Mouse (Mus musculus) kidney, postnatal 25 days (tissue): ENCODE data around the gene Hltf.
A peak's percentile ranks its signal among the peaks of the same experiment; 100 is the strongest.
"Not testable (repeated sequence)": the region's sequence is repeated elsewhere in the genome, so short reads cannot be mapped to it uniquely, and the experiment has no call there.

ENCODE experiments used
- DNase-seq, 2 experiments: peaks; one replicate each; pipeline ENCODE4 v3.0.0; 2021; ENCODE audit warnings: mixed read lengths in 2 of 2

Hltf gene

GRCm38 (mm10) chr3:20057306-20058196 is at the start of gene Hltf:
Gene Hltf (plus strand): TSS chr3:20057811.
- peak; percentile 96 for DNase-seq

GRCm38 (mm10) chr3:20010464-20010863 is 47.1 kb upstream of the Hltf start:
- no peak for DNase-seq

DNA sequence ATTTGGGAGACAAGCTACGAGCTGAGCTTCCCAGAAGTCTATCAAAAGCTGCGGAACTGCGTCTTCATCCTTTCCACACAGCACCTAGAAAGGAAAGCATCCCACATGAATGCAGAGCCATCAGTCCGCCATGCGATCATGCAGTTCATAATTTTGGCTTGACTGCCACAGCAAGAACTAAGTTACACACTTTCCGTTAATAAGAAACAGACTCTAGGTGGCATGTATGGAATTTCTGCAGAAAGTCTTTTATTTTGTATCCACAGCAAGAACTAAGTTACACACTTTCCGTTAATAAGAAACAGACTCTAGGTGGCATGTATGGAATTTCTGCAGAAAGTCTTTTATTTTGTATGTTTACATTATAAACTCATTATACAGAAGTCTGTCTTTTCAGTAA is 46.7 kb upstream of the Hltf start:
- not testable (repeated sequence) for DNase-seq

GRCm38 (mm10) chr3:20014454-20014853 is 43.2 kb upstream of the Hltf start:
- DNase-seq, result no peak

DNA sequence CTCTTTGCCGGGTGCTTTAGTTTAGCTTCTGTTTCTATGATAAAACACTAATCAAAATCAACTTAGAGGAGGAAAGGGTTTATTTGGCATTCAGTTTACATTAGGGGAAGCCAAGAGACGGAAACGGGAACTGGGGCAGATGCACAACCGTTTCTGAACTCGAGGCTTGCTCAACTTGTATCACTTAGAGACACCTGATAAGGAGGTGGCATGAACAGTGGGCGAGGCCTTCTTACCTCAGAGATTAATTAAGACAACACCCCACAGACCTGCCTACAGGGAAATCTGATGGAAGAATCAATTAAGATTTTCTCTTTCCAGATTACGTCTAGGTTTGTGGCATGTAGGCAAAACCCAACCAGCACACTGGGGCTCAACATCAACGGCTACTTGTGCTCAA is 39.5 kb upstream of the Hltf start:
- no peak for DNase-seq

- DNase-seq, result no peak
Observed at GRCm38 (mm10) chr3:20023832-20024231, 33.8 kb upstream of the Hltf start.

DNA sequence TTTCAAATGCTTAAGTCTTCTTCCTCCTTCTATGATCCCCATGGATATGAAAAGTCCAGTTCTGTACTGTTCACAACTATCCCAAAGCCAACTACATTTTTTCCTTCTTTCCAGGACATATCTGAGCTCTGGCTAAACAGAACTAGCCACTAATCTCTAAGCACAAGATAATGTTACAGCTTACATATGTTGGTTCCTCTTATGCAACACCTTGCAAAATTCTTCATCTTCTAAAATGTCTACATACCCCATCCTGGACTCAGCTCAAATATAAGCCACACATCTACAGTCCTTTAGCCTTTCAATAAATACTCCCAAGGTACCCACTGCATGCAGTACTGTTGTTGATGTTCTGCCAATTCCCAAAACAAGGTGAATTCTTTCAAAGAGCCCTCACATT is 31.1 kb upstream of the Hltf start:
- DNase-seq, result no peak

DNA sequence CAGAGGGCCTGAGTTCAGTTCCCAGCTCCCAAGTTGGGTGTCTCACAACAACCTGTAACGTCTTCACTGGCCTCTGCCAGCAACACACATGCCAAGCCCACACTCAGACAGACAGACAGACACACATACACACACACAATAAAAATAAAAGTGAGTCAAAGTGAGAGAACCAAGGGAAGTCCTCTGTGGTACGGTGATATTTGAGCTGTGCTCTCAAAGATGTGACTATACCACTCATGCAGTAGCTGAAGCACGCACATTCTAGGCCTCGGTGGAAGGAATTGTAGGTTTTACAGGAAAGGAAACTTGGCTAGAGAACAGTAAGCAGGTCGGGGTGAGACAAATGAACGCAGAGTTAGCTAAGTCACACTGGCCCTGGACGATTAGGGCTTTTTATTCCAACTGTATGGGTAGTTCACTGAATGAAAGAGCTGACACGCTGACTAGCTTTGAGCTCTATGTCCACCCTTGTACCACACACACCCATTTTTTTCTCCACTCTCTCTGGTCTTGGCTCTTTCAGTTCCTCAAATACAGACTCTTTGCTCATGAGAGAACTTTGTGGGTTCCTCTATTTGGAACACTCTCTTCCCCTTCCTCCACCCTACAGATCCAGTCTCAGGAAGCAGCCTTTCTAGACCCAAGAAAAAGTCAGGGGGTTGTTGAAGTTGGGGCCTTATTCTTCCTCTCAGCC is 30.5 kb upstream of the Hltf start:
- no peak for DNase-seq

DNA sequence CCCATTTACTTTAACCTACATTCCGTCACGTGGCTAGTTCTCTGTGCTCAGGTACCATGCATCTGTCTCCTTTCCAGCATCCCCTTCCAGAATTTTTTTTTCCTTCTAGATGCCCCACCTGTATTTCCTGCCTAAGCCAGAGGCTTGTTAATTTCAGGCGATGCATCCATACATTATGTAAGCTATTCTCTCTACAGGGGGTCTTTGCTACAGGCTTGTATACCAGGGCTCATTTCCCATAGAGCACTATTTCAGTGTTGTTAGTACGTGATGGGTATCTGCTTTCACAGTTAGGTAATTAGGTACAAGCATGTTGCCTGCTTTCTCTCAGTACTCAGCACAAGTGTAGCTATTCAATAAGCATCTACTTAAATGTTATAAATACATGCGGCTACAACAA is 29.8 kb upstream of the Hltf start:
- no peak for DNase-seq

DNA sequence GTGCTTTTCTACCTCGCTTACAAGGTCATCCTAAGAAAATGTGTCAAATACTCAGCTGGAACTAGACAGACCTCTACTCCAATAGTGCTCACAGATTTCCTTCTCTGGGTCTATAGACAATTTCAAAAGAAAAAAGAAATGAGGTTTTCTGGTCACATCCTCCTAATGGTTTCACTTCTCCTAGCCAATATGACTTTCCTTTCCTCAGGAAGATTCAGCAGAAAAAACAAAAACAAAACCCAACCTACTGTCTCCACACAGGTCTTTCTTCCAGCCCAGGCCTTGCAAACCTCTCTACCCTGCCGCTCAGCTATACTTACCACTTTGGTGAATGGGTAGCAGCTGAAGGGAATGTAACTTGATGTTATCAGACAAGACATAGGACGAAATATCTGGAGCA is 29.0 kb upstream of the Hltf start:
- DNase-seq, result no peak

- DNase-seq, result no peak
Observed at GRCm38 (mm10) chr3:20030807-20031206, 26.8 kb upstream of the Hltf start.

- peak; percentile 45 to 56 for DNase-seq
Observed at GRCm38 (mm10) chr3:20033761-20034718, 23.6 kb upstream of the Hltf start.

- peak; percentile 91 to 95 for DNase-seq
Observed at GRCm38 (mm10) chr3:20034719-20035404, 22.7 kb upstream of the Hltf start, which contains the start of gene Hps3. Gene Hps3 (minus strand): TSS chr3:20035315.

DNA sequence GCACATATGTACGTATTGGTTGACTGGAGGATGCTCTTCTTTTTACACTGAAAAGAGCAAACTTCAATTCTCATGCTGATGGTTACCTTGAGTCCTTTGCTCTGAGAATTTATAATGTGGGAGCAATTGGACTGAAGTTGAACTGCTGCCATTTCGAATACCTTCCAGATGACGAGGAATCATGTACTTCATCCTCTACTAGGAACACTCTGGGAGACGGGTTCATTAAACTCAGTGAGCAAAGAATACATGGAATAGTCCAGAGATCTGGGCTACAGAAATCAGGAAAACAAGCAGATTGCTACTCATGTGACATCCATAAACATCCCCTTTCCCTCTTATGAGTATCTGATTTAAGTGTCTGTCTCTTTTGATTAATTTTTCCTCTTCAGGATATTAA is 21.5 kb upstream of the Hltf start:
- no peak for DNase-seq

DNA sequence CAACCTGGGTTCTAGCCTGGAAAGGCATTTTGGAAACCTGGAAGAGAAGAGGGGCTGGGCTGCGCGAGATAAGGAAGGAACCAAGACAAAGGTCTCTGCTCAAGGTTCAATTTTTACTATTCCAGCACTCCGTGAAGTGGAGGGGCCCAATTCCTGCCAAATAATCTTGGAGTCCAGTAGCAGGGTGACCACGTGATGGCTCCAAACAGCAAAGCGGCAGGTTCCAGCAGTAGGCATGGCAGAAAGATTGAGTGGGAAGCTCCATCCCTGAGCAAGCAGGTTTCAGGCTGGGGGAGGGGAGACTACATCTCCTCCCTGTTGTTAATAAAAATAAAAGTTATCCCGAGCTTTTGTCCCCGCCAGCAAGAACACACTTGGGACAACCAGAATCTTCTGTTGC is 16.1 kb upstream of the Hltf start:
- DNase-seq, result not testable (repeated sequence)

GRCm38 (mm10) chr3:20044736-20045135 is 12.9 kb upstream of the Hltf start:
- not testable (repeated sequence) for DNase-seq

DNA sequence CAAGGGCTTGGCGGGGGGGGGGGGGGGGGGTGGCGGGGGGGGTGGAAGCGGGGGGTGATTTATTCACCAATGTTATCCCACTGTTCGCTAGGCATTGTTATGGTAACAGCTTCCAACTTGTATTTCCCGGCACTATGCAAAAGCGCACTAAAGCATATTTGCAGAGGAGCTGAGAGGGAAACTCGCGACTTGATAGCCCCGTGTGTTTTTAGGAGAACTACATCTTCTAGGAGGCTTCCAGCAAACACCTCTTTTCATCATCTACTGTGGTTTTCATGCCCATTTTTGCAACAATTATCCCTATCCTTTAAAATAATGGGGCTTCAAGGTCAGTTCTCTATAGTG is 558 bp downstream of the Hltf start:
- no peak for DNase-seq

DNA sequence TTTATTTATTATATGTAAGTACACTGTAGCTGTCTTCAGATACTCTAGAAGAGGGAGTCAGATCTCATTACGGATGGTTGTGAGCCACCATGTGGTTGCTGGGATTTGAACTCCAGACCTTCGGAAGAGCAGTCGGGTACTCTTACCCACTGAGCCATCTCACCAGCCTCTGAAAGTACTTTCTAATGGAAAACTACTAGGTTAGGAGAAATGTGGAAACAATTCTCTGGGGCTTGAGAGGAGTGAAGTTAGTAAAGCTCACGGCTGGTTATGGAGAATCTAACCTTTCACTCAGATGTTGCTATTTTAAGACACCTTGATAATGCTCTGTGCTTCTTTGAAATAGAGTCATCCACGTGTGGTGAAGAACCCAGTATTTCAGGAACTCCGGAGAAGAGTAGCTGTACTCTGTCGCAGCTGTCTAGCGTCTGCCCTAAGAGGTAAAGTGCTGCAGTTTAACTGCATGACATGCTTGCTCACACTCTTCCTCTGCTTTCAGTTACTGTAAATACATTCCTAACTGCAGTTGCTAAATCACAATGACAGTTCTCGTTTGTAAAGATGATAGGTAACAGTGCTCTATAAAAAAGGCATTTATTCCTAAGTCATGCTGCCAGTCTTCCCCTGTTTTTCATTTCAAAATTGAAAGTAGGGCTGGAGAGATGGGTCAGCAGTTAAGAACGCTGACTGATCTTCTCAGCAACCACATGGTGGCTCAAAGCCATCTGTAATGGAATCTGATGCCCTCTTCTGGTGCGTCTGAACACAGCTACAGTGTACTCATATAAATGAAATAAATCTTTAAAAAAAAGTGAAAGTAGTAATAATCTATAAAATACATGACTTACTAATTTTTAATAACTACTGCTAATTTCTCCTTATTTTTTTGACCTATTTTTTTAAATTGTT is 18.8 kb downstream of the Hltf start:
- DNase-seq, result peak in 1 of 2 experiments; percentile 5

DNA sequence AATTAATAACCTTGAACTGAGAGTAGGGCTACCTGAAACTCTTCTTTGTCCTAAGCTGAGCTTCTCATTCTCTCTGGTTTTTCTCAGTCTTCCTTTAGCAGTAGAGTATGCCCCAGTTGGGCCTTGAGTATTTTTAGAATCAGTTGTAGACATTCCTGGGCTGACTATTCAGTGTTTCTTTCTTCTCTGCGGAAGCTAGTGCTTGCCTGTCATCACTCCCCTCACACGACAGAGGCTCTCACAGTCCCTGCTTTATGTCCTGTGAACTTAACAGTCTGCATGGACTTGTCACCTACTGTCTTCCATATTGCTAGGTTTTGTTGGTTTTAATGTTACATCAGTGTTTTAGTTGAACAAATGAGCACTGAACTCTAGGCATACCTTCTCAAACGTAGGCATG is 24.6 kb downstream of the Hltf start:
- DNase-seq, result no peak

GRCm38 (mm10) chr3:20103830-20104229 is 46.2 kb downstream of the Hltf start:
- no peak for DNase-seq

DNA sequence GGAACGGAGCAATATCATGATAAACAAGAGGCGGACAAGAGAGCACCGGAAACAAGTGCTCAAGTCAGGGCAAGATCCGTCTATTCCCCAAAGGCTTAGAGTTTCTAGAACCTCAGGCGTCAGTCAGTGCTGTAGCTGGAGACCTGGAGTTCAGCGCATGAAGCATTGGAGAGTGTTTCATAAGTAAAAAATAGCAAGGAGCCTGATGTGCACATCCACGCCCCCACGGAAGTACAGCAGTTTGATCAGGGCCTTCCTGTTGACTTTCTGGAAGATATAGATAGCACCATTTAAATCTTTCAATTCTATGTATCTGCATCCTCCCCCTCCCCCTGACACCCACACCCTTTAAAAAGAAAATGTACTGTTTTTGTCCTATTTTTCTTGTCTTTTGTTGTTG is 46.7 kb downstream of the Hltf start:
- no peak for DNase-seq
